Mouse (Mus musculus) hindbrain, embryonic 15.5 days (tissue): ENCODE measurements around the gene Sparcl1. TPM values are rescaled to one million over a fixed set of nuclear protein-coding genes. Genes with fewer than 3 reads are reported as not detected.

Experiments
- ATAC-seq: fragments of 200-750 bp; cut with Nextera tagmentation; 2 replicates; pipeline ENCODE4 v1.8.0; 2017; ENCODE audit warnings: low read depth, moderate number of reproducible peaks, moderate TSS enrichment; ENCODE audit not compliant: low FRiP score
- H3K27ac ChIP-seq: fragments of 300-500 bp; sonication (generic); replicated peaks from 2 replicates; pipeline ENCODE4 v1.5.1; 2015; ENCODE audit warnings: mild to moderate bottlenecking, inconsistent platforms
- H3K27me3 ChIP-seq: fragments of 300-500 bp; sonication (generic); 2 replicates; pipeline ENCODE4 v1.6.1; 2015; ENCODE audit warnings: control low read depth, inconsistent platforms
- H3K36me3 ChIP-seq: fragments of 300-500 bp; sonication (generic); 2 replicates; pipeline ENCODE4 v1.6.1; 2015; ENCODE audit warnings: control low read depth, inconsistent platforms
- H3K4me1 ChIP-seq: fragments of 300-500 bp; sonication (generic); replicated peaks from 2 replicates; pipeline ENCODE4 v1.6.1; 2015; ENCODE audit warnings: control low read depth, inconsistent platforms
- H3K4me2 ChIP-seq: fragments of 300-500 bp; sonication (generic); 2 replicates; pipeline ENCODE4 v1.6.1; 2015; ENCODE audit warnings: moderate library complexity, mild to moderate bottlenecking, inconsistent platforms
- H3K4me3 ChIP-seq: fragments of 300-500 bp; sonication (generic); 2 replicates; pipeline ENCODE4 v1.5.1; 2015; ENCODE audit warnings: mild to moderate bottlenecking, inconsistent platforms
- H3K9ac ChIP-seq: fragments of 300-500 bp; sonication (generic); 2 replicates; pipeline ENCODE4 v1.6.1; 2015; ENCODE audit warnings: inconsistent platforms
- H3K9me3 ChIP-seq: fragments of 300-500 bp; sonication (generic); 2 replicates; pipeline ENCODE4 v1.6.1; 2016; ENCODE audit warnings: control low read depth, inconsistent platforms
- WGBS: fragments of 180-500 bp; shearing (Covaris S2); methylation state at CpG from one replicate; pipeline ENCODE4 v1.1.7; 2015; 5-methylcytosine and 5-hydroxymethylcytosine counted together
- polyA plus RNA-seq: library from polyadenylated mRNA; unstranded; fragments of >200 nt; fragmentation: Nextera tagmentation; extraction: Ambion mirVana; gene quantifications from 2 replicates; pipeline ENCODE4 v1.2.1, GENCODE M21; 2015

Gene Sparcl1
- polyA plus RNA-seq, 1 experiment from 2014 or later, result 369 TPM

GRCm38 (mm10) chr5:104056295-104056694 lies 57.2 kb downstream of the Sparcl1 start:
- 87% methylated on average over 7 of the region's 7 CpGs for WGBS

GRCm38 (mm10) chr5:104055816-104056215 lies 57.7 kb downstream of the Sparcl1 start:
- Histone ChIP-seq H3K9me3 (no peaks in the 10 kb centered on the region), H3K4me2 (no peak overlapping the region), H3K9ac (no peak overlapping the region), H3K36me3 (peaks cover 28% of the 10 kb centered on the region), H3K4me3 (no peak overlapping the region), H3K4me1 (0 out of 2 replicates have a peak, but pooled peaks cover 3% of the 10 kb centered on the region), H3K27ac (no peak overlapping the region), H3K27me3 (no peaks in the 10 kb centered on the region)
- 92% methylated on average over 4 of the region's 4 CpGs for WGBS
- no peak for ATAC-seq

More at GRCm38 (mm10) chr5:104056295-104056694, 57.2 kb downstream of the Sparcl1 start:
- H3K36me3 ChIP-seq, result peaks cover 28% of the 10 kb centered on the region
- H3K4me3 ChIP-seq, result no peak overlapping the region
- no peak overlapping the region for H3K27ac ChIP-seq
- no peaks in the 10 kb centered on the region for H3K9me3 ChIP-seq
- H3K4me1 ChIP-seq, result 0 out of 2 replicates have a peak, but pooled peaks cover 3% of the 10 kb centered on the region
- ATAC-seq, result no peak
- H3K9ac ChIP-seq, result no peak overlapping the region
- H3K4me2 ChIP-seq, result no peak overlapping the region
- H3K27me3 ChIP-seq, result no peaks in the 10 kb centered on the region

GRCm38 (mm10) chr5:104054938-104055337 lies 58.6 kb downstream of the Sparcl1 start:
- 0 out of 2 replicates have a peak, but pooled peaks cover 3% of the 10 kb centered on the region for H3K4me1 ChIP-seq
- no peak overlapping the region for H3K9ac ChIP-seq
- H3K36me3 ChIP-seq, result peaks cover 25% of the 10 kb centered on the region
- H3K4me3 ChIP-seq, result no peak overlapping the region
- no peaks in the 10 kb centered on the region for H3K27me3 ChIP-seq
- H3K9me3 ChIP-seq, result no peaks in the 10 kb centered on the region
- no peak for ATAC-seq
- H3K4me2 ChIP-seq, result no peak overlapping the region
- 96% methylated on average over 4 of the region's 4 CpGs for WGBS
- H3K27ac ChIP-seq, result no peak overlapping the region

GRCm38 (mm10) chr5:104052956-104053355 lies 60.6 kb downstream of the Sparcl1 start:
- 60% methylated on average over 8 of the region's 8 CpGs for WGBS
- ATAC-seq, result no peak
- H3K27me3 ChIP-seq, result no peaks in the 10 kb centered on the region

DNA sequence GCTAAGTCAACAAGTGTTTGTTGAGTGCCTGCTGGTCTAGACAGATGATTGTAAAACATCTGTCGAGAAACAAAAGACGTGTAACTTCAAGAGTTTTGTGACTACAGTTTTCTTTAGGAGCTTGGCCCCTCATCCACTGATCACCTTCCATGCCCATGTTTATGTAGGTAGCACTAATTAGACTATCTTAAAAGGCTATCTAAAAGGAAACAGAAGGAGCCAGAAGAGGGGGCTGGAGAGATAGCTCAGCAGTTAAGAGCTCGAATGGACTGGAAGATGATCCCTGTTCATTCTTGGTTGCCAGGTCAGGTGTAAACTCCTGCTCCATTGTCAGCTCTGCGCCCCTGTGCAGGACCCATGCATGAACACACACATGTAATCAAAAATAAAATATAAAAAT lies 65.4 kb downstream of the Sparcl1 start:
- Histone ChIP-seq H3K9ac (no peak overlapping the region), H3K4me1 (peaks cover 18% of the 10 kb centered on the region), H3K4me2 (peak overlapping the region; percentile 77), H3K4me3 (peak overlapping the region; percentile 90; the same call in 1 of the 2 replicates), H3K9me3 (no peaks in the 10 kb centered on the region), H3K27ac (no peak overlapping the region), H3K36me3 (peaks cover 18% of the 10 kb centered on the region), H3K27me3 (no peaks in the 10 kb centered on the region)
- 54% methylated on average over 4 of the region's 4 CpGs for WGBS
- ATAC-seq, result no peak

More at GRCm38 (mm10) chr5:104052956-104053355, 60.6 kb downstream of the Sparcl1 start:
- Histone ChIP-seq H3K9me3 (no peaks in the 10 kb centered on the region), H3K36me3 (peaks cover 18% of the 10 kb centered on the region), H3K4me1 (peaks cover 5% of the 10 kb centered on the region), H3K4me2 (no peak overlapping the region), H3K4me3 (no peak overlapping the region), H3K9ac (no peak overlapping the region), H3K27ac (no peak overlapping the region)

GRCm38 (mm10) chr5:104047200-104048105 lies 66.1 kb downstream of the Sparcl1 start:
- 10% methylated on average over 19 of the region's 19 CpGs for WGBS
- H3K27me3 ChIP-seq, result no peaks in the 10 kb centered on the region
- no peaks in the 10 kb centered on the region for H3K9me3 ChIP-seq
- H3K9ac ChIP-seq, result peak overlapping the region; percentile 92
- peaks cover 18% of the 10 kb centered on the region for H3K36me3 ChIP-seq
- H3K4me1 ChIP-seq, result peaks cover 18% of the 10 kb centered on the region
- H3K4me2 ChIP-seq, result peak overlapping the region; percentile 77
- peak overlapping the region; percentile 90 for H3K4me3 ChIP-seq
- 0 out of 2 replicates have a peak, but pooled peaks have one; percentile 1 for ATAC-seq
- peak overlapping the region; percentile 89 for H3K27ac ChIP-seq

DNA sequence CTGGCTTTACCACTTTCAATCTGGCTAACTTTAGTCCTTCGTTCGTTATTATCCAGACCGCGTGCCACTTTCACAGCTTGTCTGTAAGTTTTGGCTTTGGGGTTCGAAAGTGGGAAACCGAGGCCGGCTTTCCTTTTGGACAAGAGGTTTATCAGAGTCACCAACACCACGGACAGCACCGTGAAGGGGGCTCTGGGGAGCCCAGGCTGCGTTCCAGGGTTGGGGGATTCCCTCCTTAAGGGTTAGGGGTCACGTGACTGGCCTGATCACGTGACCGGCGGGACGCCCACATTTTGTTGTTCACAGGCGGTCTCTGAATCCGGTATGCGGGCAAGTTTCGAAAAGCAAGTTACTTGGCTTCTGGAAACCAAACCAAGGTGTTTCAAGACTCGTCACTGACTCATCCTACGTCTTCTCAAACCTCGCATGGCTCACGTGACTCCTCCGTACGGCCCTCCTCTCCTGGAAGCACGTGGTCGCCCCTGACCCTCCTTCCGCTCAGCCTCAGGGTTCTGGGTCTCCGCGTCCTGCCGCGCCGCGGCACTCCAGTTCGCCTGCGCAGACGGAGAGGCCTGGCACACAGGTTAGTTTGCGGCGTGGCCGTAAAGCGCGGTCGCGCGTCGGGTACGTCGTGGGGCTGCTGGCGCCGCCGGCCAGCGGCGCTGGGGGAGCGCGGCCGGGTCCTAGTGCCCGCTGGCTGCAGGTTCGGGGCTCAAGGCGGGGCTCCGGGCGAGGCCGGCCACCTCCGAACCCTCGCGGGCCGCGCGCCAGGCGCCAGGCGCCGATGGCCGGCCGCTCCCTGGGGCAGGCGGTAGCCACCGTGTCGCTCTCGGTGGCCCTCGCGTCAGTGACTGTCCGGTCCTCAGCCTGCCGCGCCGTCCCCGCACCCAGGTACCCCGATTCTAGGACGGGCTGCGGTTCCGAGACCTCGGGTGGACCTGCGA lies 67.0 kb downstream of the Sparcl1 start, which contains the start of gene Nudt9:
Gene Nudt9 (plus strand): TSS at position 51 of the 944 bp plus-strand sequence.
- no peaks in the 10 kb centered on the region for H3K9me3 ChIP-seq
- H3K9ac ChIP-seq, result peak within 1 kb of the TSS; percentile 92
- peaks cover 11% of the 10 kb centered on the region for H3K36me3 ChIP-seq
- ATAC-seq, result peak; percentile 99
- peaks cover 18% of the 10 kb centered on the region for H3K4me1 ChIP-seq
- H3K27me3 ChIP-seq, result no peaks in the 10 kb centered on the region
- peak within 1 kb of the TSS; percentile 90 for H3K4me3 ChIP-seq
- WGBS, result 5% methylated on average over 85 of the region's 90 CpGs
- H3K4me2 ChIP-seq, result peak within 1 kb of the TSS; percentile 77
- H3K27ac ChIP-seq, result peak within 1 kb of the TSS; percentile 89

- Histone ChIP-seq H3K4me3 (no peak overlapping the region), H3K9me3 (no peaks in the 10 kb centered on the region), H3K4me1 (peaks cover 18% of the 10 kb centered on the region), H3K27me3 (no peaks in the 10 kb centered on the region), H3K4me2 (no peak overlapping the region), H3K27ac (no peak overlapping the region), H3K36me3 (no peaks in the 10 kb centered on the region), H3K9ac (no peak overlapping the region)
- no peak for ATAC-seq
- WGBS, result 64% methylated on average over 2 of the region's 2 CpGs
These were observed 69.8 kb downstream of the Sparcl1 start for GRCm38 (mm10) chr5:104043704-104044103.

DNA sequence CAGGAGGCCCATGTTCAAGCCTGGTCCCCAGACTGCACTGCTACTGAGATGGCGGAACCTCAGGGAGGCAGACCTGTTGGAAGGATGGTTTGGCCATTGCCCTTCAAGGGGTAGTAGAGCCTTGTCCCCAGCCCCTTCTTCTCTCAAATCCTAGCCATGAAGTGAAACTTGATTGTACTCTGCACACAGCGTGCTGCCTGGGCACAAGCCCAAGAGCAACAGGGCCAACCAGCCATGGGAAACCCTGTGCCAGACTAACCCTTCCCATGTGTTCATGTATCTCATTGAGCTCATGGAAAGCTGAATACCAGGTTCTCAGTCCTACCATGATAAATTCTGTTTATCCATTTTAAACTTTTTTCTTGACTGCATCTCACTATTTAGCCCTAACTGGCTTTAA lies 70.6 kb downstream of the Sparcl1 start:
- H3K4me3 ChIP-seq, result no peak overlapping the region
- no peak overlapping the region for H3K9ac ChIP-seq
- no peak for ATAC-seq
- no peak overlapping the region for H3K4me2 ChIP-seq
- H3K36me3 ChIP-seq, result no peaks in the 10 kb centered on the region
- H3K4me1 ChIP-seq, result peaks cover 13% of the 10 kb centered on the region
- 93% methylated on average over 2 of the region's 2 CpGs for WGBS
- H3K27me3 ChIP-seq, result no peaks in the 10 kb centered on the region
- H3K27ac ChIP-seq, result no peak overlapping the region
- no peaks in the 10 kb centered on the region for H3K9me3 ChIP-seq

DNA sequence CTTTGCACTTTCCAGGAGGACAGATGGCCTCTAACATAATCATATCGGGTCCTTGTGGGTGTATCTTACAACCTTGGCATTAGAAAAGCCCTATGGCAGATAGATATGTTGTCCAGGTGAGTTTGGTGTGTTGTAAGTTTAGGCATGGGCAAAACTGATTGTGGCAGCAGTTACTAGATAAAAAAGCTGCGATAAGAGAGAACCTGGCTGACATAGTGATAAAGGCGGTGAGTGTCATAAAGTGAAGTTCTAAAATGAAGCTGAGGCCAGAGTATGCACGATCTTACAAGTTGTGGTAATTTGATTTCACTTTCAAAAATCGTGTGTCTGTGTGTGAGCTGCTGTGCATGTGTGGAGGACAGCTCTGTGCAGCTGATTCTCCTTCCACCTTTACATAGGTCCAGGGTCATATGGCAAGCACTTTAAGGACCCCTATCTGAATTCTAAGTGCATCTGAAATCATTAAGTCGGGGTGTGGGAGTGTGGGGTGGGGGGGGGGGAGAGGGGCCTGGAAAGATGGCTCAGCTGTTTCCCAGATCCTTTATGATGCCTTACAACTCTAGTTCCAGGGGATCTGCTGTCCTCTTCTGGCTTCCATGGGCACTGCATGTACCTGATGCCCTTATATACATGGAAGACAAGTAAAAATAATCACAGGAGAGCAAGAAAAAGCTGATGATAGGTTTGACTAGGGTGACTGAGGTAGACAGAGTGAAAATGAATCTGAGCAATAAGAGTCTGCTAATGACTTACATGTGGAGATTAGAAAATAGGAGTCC lies 74.2 kb downstream of the Sparcl1 start:
- no peak overlapping the region for H3K4me3 ChIP-seq
- no peaks in the 10 kb centered on the region for H3K27me3 ChIP-seq
- no peak overlapping the region for H3K4me2 ChIP-seq
- no peak overlapping the region for H3K27ac ChIP-seq
- no peak for ATAC-seq
- H3K9me3 ChIP-seq, result no peaks in the 10 kb centered on the region
- H3K4me1 ChIP-seq, result no peaks in the 10 kb centered on the region
- no peak overlapping the region for H3K9ac ChIP-seq
- WGBS, result 70% methylated on average over 6 of the region's 6 CpGs
- H3K36me3 ChIP-seq, result no peaks in the 10 kb centered on the region

DNA sequence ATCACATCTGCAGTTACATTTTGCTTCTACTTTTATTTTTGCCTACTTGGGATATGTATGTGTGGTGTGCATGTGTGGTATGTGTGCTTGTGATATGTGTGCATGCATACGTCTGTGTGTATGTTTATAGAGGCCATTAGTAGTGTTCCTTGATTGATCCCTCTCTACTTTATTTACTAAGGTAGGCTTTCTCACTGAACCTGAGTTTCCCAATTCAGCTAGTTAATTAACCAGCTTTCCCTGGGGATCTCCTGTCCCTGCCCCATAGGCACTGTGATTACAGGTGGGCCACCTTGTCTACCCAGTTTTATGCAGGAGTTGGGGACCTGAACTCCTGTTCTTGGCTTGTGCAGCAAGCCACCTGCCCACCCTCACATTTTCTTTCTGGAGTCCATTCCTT lies 76.8 kb downstream of the Sparcl1 start:
- Histone ChIP-seq H3K9me3 (no peaks in the 10 kb centered on the region), H3K9ac (no peak overlapping the region), H3K27ac (no peak overlapping the region), H3K36me3 (no peaks in the 10 kb centered on the region), H3K4me2 (no peak overlapping the region), H3K27me3 (no peaks in the 10 kb centered on the region), H3K4me3 (no peak overlapping the region), H3K4me1 (no peaks in the 10 kb centered on the region)
- 90% methylated on average over 1 of the region's 1 CpGs for WGBS
- ATAC-seq, result no peak
